ENCODE assay signal across 24 mouse cellular contexts in the genomic region with DNA sequence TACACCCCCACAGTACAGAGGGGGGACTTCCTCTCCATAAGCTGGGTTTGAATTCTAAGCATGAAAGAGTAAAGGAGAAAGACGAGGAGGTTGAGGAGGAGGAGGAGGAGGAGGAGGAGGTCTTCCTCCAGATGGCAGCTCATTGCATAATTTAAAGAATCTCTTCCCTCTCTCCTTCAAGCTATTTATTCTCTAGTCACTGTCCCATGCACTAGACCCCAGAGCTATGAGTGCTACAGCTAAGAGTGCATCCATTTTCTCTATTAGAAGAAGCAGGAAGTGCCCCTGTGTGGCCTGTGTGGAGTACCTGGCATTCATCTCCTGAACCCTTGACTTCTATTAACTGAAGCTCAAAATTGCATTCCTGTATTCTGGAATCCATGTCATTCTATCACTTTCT. TPM values are rescaled to one million over a fixed set of nuclear protein-coding genes. Genes with fewer than 3 reads are reported as not detected.
DNase-seq lines count a peak whose midpoint lies in the region; ATAC-seq lines count a peak whose summit lies in the region.
"Had no signal": no experiment of that assay in that cellular context is flagged by ENCODE, and none has a peak within 500 bp of the region (broad histone marks: within the 10 kb centered on the region; RNA-seq: fewer than 3 reads in every experiment).

No protein-coding gene starts in this region.

- no peak overlapping the region for H3K4me3 ChIP-seq in forebrain, embryonic 14.5 days (ENCODE audit: low read depth, low read length)
- H3K4me3 ChIP-seq: embryonic facial prominence, embryonic 13.5 days; embryonic facial prominence, embryonic 15.5 days; erythroblast, embryonic 14.5 days; forebrain, embryonic 10.5 days; forebrain, embryonic 12.5 days; forebrain, embryonic 15.5 days had no signal

- no peaks in the 10 kb centered on the region for H3K36me3 ChIP-seq in forebrain, embryonic 14.5 days (ENCODE audit: control insufficient read depth, insufficient read depth, low read length)
- H3K36me3 ChIP-seq: embryonic facial prominence, embryonic 13.5 days; embryonic facial prominence, embryonic 15.5 days; forebrain, embryonic 10.5 days; forebrain, embryonic 12.5 days; forebrain, embryonic 15.5 days had no signal

- H3K9ac ChIP-seq in forebrain, embryonic 14.5 days (ENCODE audit: low read length): no peak overlapping the region
- H3K9ac ChIP-seq: embryonic facial prominence, embryonic 13.5 days; embryonic facial prominence, embryonic 15.5 days; forebrain, embryonic 12.5 days; forebrain, embryonic 15.5 days; forebrain, postnatal 0 days had no signal

- H3K9me3 ChIP-seq in forebrain, embryonic 14.5 days (replicated peaks; ENCODE audit: control insufficient read depth, low read length): no peaks in the 10 kb centered on the region
- H3K9me3 ChIP-seq: embryonic facial prominence, embryonic 13.5 days; embryonic facial prominence, embryonic 15.5 days; forebrain, embryonic 10.5 days; forebrain, embryonic 12.5 days; forebrain, embryonic 15.5 days had no signal

- WGBS in forebrain, embryonic 14.5 days: 58% methylated on average over 1 of the region's 1 CpGs

- H3K4me2 ChIP-seq in forebrain, embryonic 14.5 days (ENCODE audit: low read length): no peak overlapping the region
- H3K4me2 ChIP-seq: embryonic facial prominence, embryonic 13.5 days; embryonic facial prominence, embryonic 15.5 days; forebrain, embryonic 12.5 days; forebrain, embryonic 15.5 days had no signal

- ATAC-seq in granulocyte monocyte progenitor cell, adult 5-6 weeks (replicated peaks; ENCODE audit: poor library complexity, severe bottlenecking): peak; percentile 71
- no peak for ATAC-seq in forebrain, embryonic 14.5 days
- ATAC-seq: CD4-positive, CD25-positive, alpha-beta regulatory T cell, adult 4 months; forebrain, embryonic 15.5 days; forebrain, postnatal 0 days had no signal

- peak; percentile 17 for DNase-seq in heart, adult 11 months
- DNase-seq in heart, postnatal 25 days (ENCODE audit: low spot score): no peak
- DNase-seq in frontal cortex, postnatal 25 days (ENCODE audit: low spot score in 2 of 2): no peak
- no peak for DNase-seq in forebrain, embryonic 14.5 days (ENCODE audit: low spot score)
- DNase-seq: adrenal gland, adult 2 months; adrenal gland, postnatal 10 days; adrenal gland, postnatal 25 days; B cell, adult 2 months; cerebellum, adult 11 months; cerebellum, adult 2 months; cerebellum, adult 9-10 months; cerebellum, postnatal 10 days; cerebellum, postnatal 25 days; embryo, embryonic 11 days; forebrain, postnatal 0 days had no signal

- no peak overlapping the region for H3K27ac ChIP-seq in forebrain, embryonic 14.5 days (ENCODE audit: low read depth, low read length)
- H3K27ac ChIP-seq: embryonic facial prominence, embryonic 13.5 days; embryonic facial prominence, embryonic 15.5 days; forebrain, embryonic 10.5 days; forebrain, embryonic 12.5 days; forebrain, embryonic 15.5 days had no signal

- intact Hi-C loops in heart, postnatal 25 days (cut with DNase I): no loop called here

- no peaks in the 10 kb centered on the region for H3K27me3 ChIP-seq in forebrain, embryonic 14.5 days (replicated peaks; ENCODE audit: control insufficient read depth, insufficient read depth, low read length)
- H3K27me3 ChIP-seq: embryonic facial prominence, embryonic 13.5 days; embryonic facial prominence, embryonic 15.5 days; forebrain, embryonic 12.5 days; forebrain, embryonic 15.5 days had no signal

- H3K4me1 ChIP-seq in forebrain, embryonic 14.5 days (ENCODE audit: control insufficient read depth, insufficient read depth, low read length): no peaks in the 10 kb centered on the region
- H3K4me1 ChIP-seq: embryonic facial prominence, embryonic 13.5 days; embryonic facial prominence, embryonic 15.5 days; forebrain, embryonic 10.5 days; forebrain, embryonic 12.5 days had no signal

RNA-seq across cellular contexts. Expression of a gene that starts 51.5 kb away (rescaled TPM):
- 10 to 100 TPM; 20.3 to 23.7 TPM for total RNA-seq in heart, postnatal 25 days (2021)
- total RNA-seq in granulocyte monocyte progenitor cell, adult 5-6 weeks (2014; fragmentation: Nextera tagmentation): 49.0 and 63.5 TPM in 2 replicates
- total RNA-seq in granulocyte monocyte progenitor cell, adult 5-6 weeks (2017): 63.8 and 64.9 TPM in 2 replicates
- polyA plus RNA-seq in forebrain, embryonic 14.5 days (2014; fragmentation: Nextera tagmentation; extraction: Ambion mirVana): 10.8 and 12.7 TPM in 2 replicates
- total RNA-seq: MEL had no signal
